Mouse (Mus musculus) ES-Bruce4 (cell line): ENCODE measurements around the gene Gm20532. TPM values are rescaled to one million over a fixed set of nuclear protein-coding genes. Genes with fewer than 3 reads are reported as not detected.

Source experiments
- H3K27ac ChIP-seq: 2 replicates; pipeline ENCODE4 v1.5.1; 2012; ENCODE audit warnings: low read length, inconsistent platforms; ENCODE audit not compliant: insufficient read depth
- H3K27me3 ChIP-seq: 2 replicates; pipeline ENCODE4 v1.6.1; 2012; ENCODE audit warnings: mild to moderate bottlenecking, low read length, inconsistent platforms; ENCODE audit not compliant: control insufficient read depth, poor library complexity, insufficient read depth, severe bottlenecking
- H3K36me3 ChIP-seq: 2 replicates; pipeline ENCODE4 v1.6.1; 2012; ENCODE audit warnings: inconsistent platforms, mild to moderate bottlenecking, low read length, moderate library complexity; ENCODE audit not compliant: control insufficient read depth, poor library complexity, insufficient read depth, severe bottlenecking
- H3K4me1 ChIP-seq: one replicate; pipeline ENCODE4 v1.8.1; 2011; ENCODE audit warnings: low read length; ENCODE audit not compliant: control insufficient read depth, insufficient read depth
- H3K4me3 ChIP-seq: 2 replicates; pipeline ENCODE4 v1.5.1; 2011; ENCODE audit warnings: low read depth, mild to moderate bottlenecking, low read length
- H3K9ac ChIP-seq: 2 replicates; pipeline ENCODE4 v1.6.1; 2012; ENCODE audit warnings: low read depth, mild to moderate bottlenecking, inconsistent platforms; ENCODE audit not compliant: poor library complexity, severe bottlenecking
- H3K9me3 ChIP-seq: replicated peaks from 2 replicates; pipeline ENCODE4 v1.6.1; 2012; ENCODE audit warnings: mild to moderate bottlenecking, low read length, inconsistent platforms; ENCODE audit not compliant: control insufficient read depth, poor library complexity, insufficient read depth, severe bottlenecking
- CTCF ChIP-seq: IDR thresholded peaks from one replicate; pipeline ENCODE4 v1.8.1; 2011; ENCODE audit warnings: low read depth, low read length
- EP300 ChIP-seq: IDR thresholded peaks from 2 replicates; pipeline ENCODE4 v1.6.1; 2011; ENCODE audit warnings: low read depth, low read length; ENCODE audit not compliant: insufficient read depth
- POLR2A ChIP-seq: IDR thresholded peaks from one replicate; pipeline ENCODE4 v1.8.1; 2011; ENCODE audit warnings: low read length; ENCODE audit not compliant: insufficient read depth
- polyA plus RNA-seq: library from polyadenylated mRNA; stranded (reverse); fragments of >200 nt; gene quantifications from 2 replicates; pipeline ENCODE4 v1.2.4, GENCODE M21; 2011; ENCODE audit warnings: low read depth; ENCODE audit not compliant: missing spikeins, insufficient read depth, insufficient read length

The Gm20532 gene
- polyA plus RNA-seq, 1 experiment = not detected

DNA sequence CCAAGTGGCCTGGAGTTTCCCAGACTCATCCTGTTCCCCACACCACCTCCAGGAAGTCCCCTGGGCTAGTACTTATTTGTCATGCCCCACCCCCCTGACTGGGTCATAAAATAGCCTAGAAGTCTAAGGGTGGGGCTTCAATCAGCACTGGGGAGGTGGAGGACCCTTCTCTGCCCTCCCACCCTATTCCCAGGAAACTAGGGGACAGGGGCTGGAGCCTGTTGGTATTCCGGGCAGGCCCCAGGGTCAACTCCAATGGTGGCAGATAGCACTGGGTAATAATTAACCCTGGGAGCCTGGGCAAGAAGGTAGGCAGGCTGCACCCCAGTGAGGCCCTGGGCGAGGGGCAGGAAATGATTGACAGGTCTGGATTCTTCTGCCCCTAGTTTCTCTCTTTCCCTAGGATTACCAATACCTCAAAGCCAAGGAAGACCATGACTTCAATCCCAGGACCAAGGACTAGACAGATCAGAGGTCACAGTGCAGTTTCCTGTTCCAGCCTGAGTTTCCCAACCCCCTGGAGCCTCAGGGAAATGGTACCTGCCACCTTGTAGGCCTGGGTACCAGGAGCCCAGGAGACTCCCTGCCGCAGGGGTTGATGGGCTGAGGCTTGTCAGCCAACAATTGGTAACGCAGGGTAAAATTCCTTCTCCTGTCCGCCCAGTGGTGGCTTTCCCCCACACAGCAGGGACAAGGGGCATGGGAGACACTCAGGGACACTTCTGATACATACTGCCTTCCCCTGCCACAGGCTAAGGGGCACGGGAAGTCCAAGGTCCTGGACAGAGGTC is 8.7 kb downstream of the Gm20532 start:
- TF ChIP-seq EP300 = no peak
- no peak for TF ChIP-seq CTCF
- TF ChIP-seq POLR2A = no peak

DNA sequence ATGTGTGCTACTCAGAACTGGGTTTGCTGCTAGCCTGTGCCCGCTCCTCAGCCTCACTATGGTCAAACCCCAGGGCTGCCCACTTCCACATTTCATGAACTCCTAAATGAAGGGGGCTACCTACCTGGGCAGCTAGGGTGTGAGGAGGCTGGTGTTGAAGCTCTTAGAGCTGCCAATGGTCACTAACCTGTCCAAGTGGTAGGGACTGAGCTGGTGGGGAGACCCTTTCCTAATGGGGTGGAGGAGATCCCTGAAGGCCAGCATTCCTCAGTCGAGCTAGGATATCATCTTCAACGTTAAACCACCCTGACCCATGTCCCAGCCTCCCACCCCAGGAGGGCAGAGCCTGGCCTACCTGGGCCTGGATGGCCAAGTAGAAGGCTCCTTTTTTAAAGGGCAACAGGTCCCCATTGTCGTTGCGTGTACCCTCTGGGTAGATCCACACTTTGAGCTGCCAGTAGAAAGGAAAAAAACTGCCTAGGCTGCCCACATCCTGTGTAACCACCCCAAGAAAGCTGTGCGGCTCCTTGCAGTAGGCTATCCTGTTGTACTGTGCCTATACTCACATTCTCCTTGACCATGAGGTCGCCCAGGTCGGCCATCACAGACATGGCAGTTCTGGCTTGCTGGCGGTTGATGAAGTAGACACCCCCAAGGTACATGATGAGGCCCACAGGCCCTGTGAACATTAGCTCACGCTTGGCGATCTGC is 9.4 kb downstream of the Gm20532 start:
- Histone ChIP-seq H3K4me1 (peaks cover 6% of the 10 kb centered on the region), H3K9ac (no peak overlapping the region), H3K9me3 (no peaks in the 10 kb centered on the region), H3K27me3 (no peaks in the 10 kb centered on the region), H3K4me3 (no peak overlapping the region), H3K36me3 (peaks cover 5% of the 10 kb centered on the region; the same call in 1 of the 2 replicates), H3K27ac (no peak overlapping the region)
- TF ChIP-seq POLR2A = no peak
- no peak for TF ChIP-seq EP300
- no peak for TF ChIP-seq CTCF

More for the DNA sequence above, 8.7 kb downstream of the Gm20532 start:
- H3K36me3 ChIP-seq = peaks cover 5% of the 10 kb centered on the region; the same call in 1 of the 2 replicates
- H3K4me1 ChIP-seq = peaks cover 6% of the 10 kb centered on the region
- H3K9me3 ChIP-seq = no peaks in the 10 kb centered on the region
- H3K27me3 ChIP-seq = no peaks in the 10 kb centered on the region
- no peak overlapping the region for H3K9ac ChIP-seq
- no peak overlapping the region for H3K4me3 ChIP-seq
- no peak overlapping the region for H3K27ac ChIP-seq

DNA sequence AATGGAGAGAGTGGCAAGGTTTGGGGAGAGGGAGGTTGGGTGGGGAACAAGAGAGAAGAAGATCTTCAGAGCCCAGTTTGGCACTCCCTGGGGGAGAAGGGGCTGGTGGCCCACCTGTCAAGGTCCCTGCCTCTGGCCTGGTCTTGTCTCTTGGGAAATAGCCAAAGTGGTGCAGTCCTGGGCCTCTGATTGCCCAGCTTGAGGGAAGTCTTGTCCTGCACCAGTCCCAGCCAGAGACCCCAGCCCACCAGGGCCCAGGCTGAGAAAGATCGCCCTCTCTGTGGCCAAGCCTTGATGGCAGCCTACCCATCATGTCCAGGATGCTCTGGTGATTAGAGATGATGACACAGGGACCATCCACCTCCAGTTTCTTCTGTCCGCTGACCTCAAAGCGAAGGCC is 10.5 kb downstream of the Gm20532 start:
- no peaks in the 10 kb centered on the region for H3K9me3 ChIP-seq

DNA sequence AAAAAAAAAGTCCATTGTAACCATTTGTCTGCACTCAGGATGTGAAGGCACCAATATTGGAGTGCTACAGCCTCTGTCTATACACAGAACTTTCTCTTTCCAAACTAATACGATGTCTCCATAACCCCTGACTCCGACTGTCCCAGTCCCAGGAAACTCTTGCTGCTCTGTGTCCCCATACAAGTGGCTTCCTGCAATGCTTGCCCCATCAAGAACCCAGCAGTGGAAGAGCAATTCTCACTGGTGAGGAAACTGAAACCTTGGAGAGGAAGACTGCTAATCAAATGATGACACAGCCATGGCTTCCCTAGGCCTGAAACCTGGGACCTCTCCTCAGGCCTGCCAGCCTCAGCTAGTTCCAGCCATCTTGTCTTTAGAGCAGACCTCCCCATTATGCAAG is 11.4 kb downstream of the Gm20532 start:
- Histone ChIP-seq H3K36me3 (peaks cover 2% of the 10 kb centered on the region; the same call in 1 of the 2 replicates), H3K9ac (no peak overlapping the region), H3K27me3 (no peaks in the 10 kb centered on the region), H3K4me1 (peaks cover 6% of the 10 kb centered on the region), H3K9me3 (no peaks in the 10 kb centered on the region), H3K4me3 (no peak overlapping the region), H3K27ac (no peak overlapping the region)
- TF ChIP-seq POLR2A = no peak
- TF ChIP-seq EP300 = no peak
- no peak for TF ChIP-seq CTCF

More for the DNA sequence above, 10.5 kb downstream of the Gm20532 start:
- H3K9ac ChIP-seq = no peak overlapping the region
- TF ChIP-seq POLR2A (no peak), CTCF (no peak), EP300 (no peak)
- H3K27ac ChIP-seq = no peak overlapping the region
- H3K27me3 ChIP-seq = no peaks in the 10 kb centered on the region
- peaks cover 5% of the 10 kb centered on the region; the same call in 1 of the 2 replicates for H3K36me3 ChIP-seq
- peaks cover 6% of the 10 kb centered on the region for H3K4me1 ChIP-seq
- no peak overlapping the region for H3K4me3 ChIP-seq

DNA sequence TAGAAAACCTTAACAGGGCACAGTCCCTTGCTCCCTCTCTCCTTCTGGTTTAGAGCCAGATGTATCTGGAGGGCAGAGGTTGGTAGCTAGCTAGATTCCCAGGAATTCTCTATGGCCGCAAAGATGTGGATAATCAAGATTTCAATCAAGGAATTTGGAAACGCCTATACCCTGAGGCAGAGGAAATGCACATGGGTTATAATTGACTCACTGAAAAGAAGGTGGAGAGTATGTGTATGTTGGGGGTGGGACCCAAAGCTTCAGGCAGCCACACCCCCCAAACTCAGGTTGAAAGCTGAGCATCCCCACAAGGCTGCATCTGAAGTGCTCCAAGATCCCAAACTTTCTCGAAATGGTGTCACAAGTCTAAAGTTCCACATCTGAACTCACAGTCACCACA is 12.0 kb downstream of the Gm20532 start:
- H3K27ac ChIP-seq = no peak overlapping the region
- no peak overlapping the region for H3K4me3 ChIP-seq
- H3K4me1 ChIP-seq = peaks cover 6% of the 10 kb centered on the region
- no peaks in the 10 kb centered on the region for H3K9me3 ChIP-seq
- H3K9ac ChIP-seq = no peak overlapping the region
- no peaks in the 10 kb centered on the region for H3K27me3 ChIP-seq
- H3K36me3 ChIP-seq = peaks cover 2% of the 10 kb centered on the region; the same call in 1 of the 2 replicates
- TF ChIP-seq CTCF (no peak), POLR2A (no peak), EP300 (no peak)

DNA sequence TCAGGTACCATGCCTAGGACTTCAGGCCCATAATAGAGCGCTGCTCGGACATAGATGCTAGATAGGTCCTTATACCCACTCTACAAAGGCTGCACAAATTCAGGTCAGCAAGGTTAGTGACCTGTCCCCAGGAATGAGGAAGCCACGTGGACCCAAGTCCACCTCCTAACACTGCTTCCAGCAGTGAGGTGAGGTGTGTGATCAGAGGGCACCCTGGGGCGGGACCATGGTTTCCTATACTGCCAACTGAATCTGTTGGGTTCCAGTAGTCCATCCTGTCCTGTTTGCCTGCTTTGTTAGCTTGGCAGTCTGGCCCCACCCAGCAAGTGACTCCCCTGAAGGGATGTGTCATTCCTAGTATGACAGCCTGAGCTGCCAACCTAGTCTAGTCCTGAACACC is 13.5 kb downstream of the Gm20532 start:
- Histone ChIP-seq H3K9ac (no peak overlapping the region), H3K36me3 (no peaks in the 10 kb centered on the region; the same call in 1 of the 2 replicates), H3K9me3 (no peaks in the 10 kb centered on the region), H3K4me1 (peaks cover 3% of the 10 kb centered on the region), H3K27ac (no peak overlapping the region), H3K27me3 (no peaks in the 10 kb centered on the region), H3K4me3 (no peak overlapping the region)
- TF ChIP-seq CTCF (no peak), EP300 (no peak), POLR2A (no peak)
